Comparison of ENCODE assay signal across 8 mouse cellular contexts in genomic region chr16:30550748-30551192, GRCm38 (mm10). TPM values are rescaled to one million over a fixed set of nuclear protein-coding genes. Genes with fewer than 3 reads are reported as not detected.
DNase-seq lines count a peak whose midpoint lies in the region; ATAC-seq lines count a peak whose summit lies in the region.

Tmem44 (minus strand) TSS chr16:30550842.

- peak within 1 kb of the TSS; percentile 75 for H3K4me2 ChIP-seq in heart, embryonic 12.5 days
- peak within 1 kb of the TSS; percentile 60 for H3K4me2 ChIP-seq in neural tube, embryonic 13.5 days

- DNase-seq in heart, postnatal 36 days, result no peak
- DNase-seq in WW6 (ENCODE audit: low read depth, low spot score), result peak; percentile 39
- DNase-seq in left cerebral cortex, postnatal 36 days (ENCODE audit: low spot score in 2 of 2), result no peak
- no peak for DNase-seq in kidney, adult 18-20 months
- DNase-seq in retina, postnatal 1 day, result no peak

- H3K4me1 ChIP-seq in heart, embryonic 12.5 days (replicated peaks), result peaks cover 33% of the 10 kb centered on the region
- peaks cover 30% of the 10 kb centered on the region for H3K4me1 ChIP-seq in neural tube, embryonic 13.5 days (replicated peaks)

- peak within 1 kb of the TSS; percentile 87 for H3K9ac ChIP-seq in heart, embryonic 12.5 days
- H3K9ac ChIP-seq in neural tube, embryonic 13.5 days, result peak within 1 kb of the TSS; percentile 89

- H3K27ac ChIP-seq in heart, embryonic 12.5 days (ENCODE audit: poor library complexity, severe bottlenecking), result 0 out of 2 replicates have a peak within 1 kb of the TSS, but pooled peaks have one; percentile 2
- peak within 1 kb of the TSS; percentile 82 for H3K27ac ChIP-seq in neural tube, embryonic 13.5 days (replicated peaks)

- H3K9me3 ChIP-seq in heart, embryonic 12.5 days (replicated peaks), result peaks cover 21% of the 10 kb centered on the region
- peaks cover 14% of the 10 kb centered on the region for H3K9me3 ChIP-seq in neural tube, embryonic 13.5 days

- WGBS in heart, embryonic 12.5 days, result 7% methylated on average over 14 of the region's 14 CpGs
- WGBS in neural tube, embryonic 13.5 days, result 7% methylated on average over 14 of the region's 14 CpGs

- peaks cover 22% of the 10 kb centered on the region for H3K36me3 ChIP-seq in heart, embryonic 12.5 days
- peaks cover 24% of the 10 kb centered on the region for H3K36me3 ChIP-seq in neural tube, embryonic 13.5 days

- intact Hi-C loops in heart, postnatal 36 days (cut with DNase I), result no loop called here
- intact Hi-C loops in left cerebral cortex, postnatal 36 days (cut with DNase I), result no loop called here

- no peaks in the 10 kb centered on the region for H3K27me3 ChIP-seq in heart, embryonic 12.5 days (replicated peaks)
- H3K27me3 ChIP-seq in neural tube, embryonic 13.5 days, result no peaks in the 10 kb centered on the region

- H3K4me3 ChIP-seq in heart, embryonic 12.5 days, result peak within 1 kb of the TSS; percentile 72
- H3K4me3 ChIP-seq in neural tube, embryonic 13.5 days, result peak within 1 kb of the TSS; percentile 67

- ATAC-seq in heart, embryonic 12.5 days (ENCODE audit: insufficient number of reproducible peaks, low FRiP score), result peak; percentile 10
- ATAC-seq in granulocyte monocyte progenitor cell, adult 5-6 weeks (replicated peaks; ENCODE audit: poor library complexity, severe bottlenecking), result peak; percentile 40
- ATAC-seq in neural tube, embryonic 13.5 days (ENCODE audit: low read depth), result peak; percentile 70

RNA-seq across cellular contexts. Expression of gene Tmem44, which starts in this region (rescaled TPM):
- 23.8 and 26.9 TPM in 2 replicates for polyA plus RNA-seq in heart, embryonic 12.5 days (2016; fragmentation: Nextera tagmentation; extraction: Ambion mirVana)
- total RNA-seq in heart, postnatal 36 days (2021), result 1 to 10 TPM; 5.1 to 8.5 TPM
- 1.4 TPM in 1 of 2 replicates, not detected in the other for total RNA-seq in granulocyte monocyte progenitor cell, adult 5-6 weeks (2014; fragmentation: Nextera tagmentation)
- 0.21 and 0.30 TPM in 2 replicates for total RNA-seq in granulocyte monocyte progenitor cell, adult 5-6 weeks (2017)
- total RNA-seq in left cerebral cortex, postnatal 36 days (2021), result 10 to 100 TPM; 68.1 to 71.7 TPM
- polyA plus RNA-seq in neural tube, embryonic 13.5 days (2015; fragmentation: Nextera tagmentation; extraction: Ambion mirVana), result 61.3 and 69.3 TPM in 2 replicates

Comparison
In these comparisons a context has a peak if more than half of its experiments do, and no peak if none do; other contexts are left out.
1. RNA of gene Tmem44 (total RNA-seq): 68.1 to 71.7 TPM in left cerebral cortex, postnatal 36 days; 5.1 to 8.5 TPM in heart, postnatal 36 days and 0.21 to 1.4 TPM in granulocyte monocyte progenitor cell, adult 5-6 weeks; every median in the first group is over 4 times any median in the second.
2. ATAC-seq: peak in every context shown above with its lines; median percentile 70 in neural tube, embryonic 13.5 days; 40 in granulocyte monocyte progenitor cell, adult 5-6 weeks; 10 in heart, embryonic 12.5 days.